In genomic region chr11:61174821-61175658, GRCm38 (mm10) we compare ENCODE assay signal across 8 mouse cellular contexts. TPM values are rescaled to one million over a fixed set of nuclear protein-coding genes. Genes with fewer than 3 reads are reported as not detected.
DNase-seq lines count a peak whose midpoint lies in the region; ATAC-seq lines count a peak whose summit lies in the region.

TSS of gene Usp22 (minus strand) at chr11:61175055.

- intact Hi-C loops in gastrocnemius, postnatal 14 days (cut with DNase I; ENCODE audit: low total_unique reads), result no loop called here
- intact Hi-C loops in left cerebral cortex, postnatal 10 days (cut with DNase I), result no loop called here

- DNase-seq in adrenal gland, adult (ENCODE audit: inconsistent age in 2 of 2, low spot score in 1 of 2), result peak; percentile 100
- peak; percentile 100 for DNase-seq in embryo, embryonic 10.5 days (ENCODE audit: low spot score)
- DNase-seq in gastrocnemius, postnatal 14 days, result peak; percentile 100
- peak; percentile 100 for DNase-seq in left cerebral cortex, postnatal 10 days (ENCODE audit: extremely low spot score in 1 of 2, low spot score in 2 of 2)
- DNase-seq in right cerebral cortex, postnatal 25 days, result peak; percentile 100
- DNase-seq in urinary bladder, postnatal 4 days (ENCODE audit: low spot score in 2 of 2), result peak; percentile 99 to 100

- ATAC-seq in inflammation-experienced regulatory T-cells, adult 6 months, result peak; percentile 92
- peak; percentile 98 for ATAC-seq in megakaryocyte-erythroid progenitor cell, adult 5-6 weeks (replicated peaks; ENCODE audit: low FRiP score, low TSS enrichment, poor library complexity, severe bottlenecking)

RNA-seq across cellular contexts. Expression of gene Usp22, which starts in this region (rescaled TPM):
- 10 to 100 TPM; 18.3 to 23.8 TPM for total RNA-seq in gastrocnemius, postnatal 14 days (2021)
- polyA plus RNA-seq in inflammation-experienced regulatory T-cells, adult 6 months (2017; shearing (Covaris generic)), result 10 to 100 TPM in 1 of 3 experiments, 1 to 10 TPM in 2; 6.9 to 14.7 (median 9.7) TPM
- 100 to 1,000 TPM; 428 to 446 TPM for total RNA-seq in left cerebral cortex, postnatal 10 days (2021)
- 19.8 and 20.3 TPM in 2 replicates for total RNA-seq in megakaryocyte-erythroid progenitor cell, adult 5-6 weeks (2014; fragmentation: Nextera tagmentation)
- total RNA-seq in megakaryocyte-erythroid progenitor cell, adult 5-6 weeks (2017), result 23.9 and 24.0 TPM in 2 replicates

Comparison
In these comparisons a context has a peak if more than half of its experiments do, and no peak if none do; other contexts are left out.
1. Peak in every context shown above with its lines: DNase-seq and ATAC-seq.
2. RNA of gene Usp22 (total RNA-seq): 428 to 446 TPM in left cerebral cortex, postnatal 10 days; 19.8 to 24.0 TPM in megakaryocyte-erythroid progenitor cell, adult 5-6 weeks and 18.3 to 23.8 TPM in gastrocnemius, postnatal 14 days; every median in the first group is over 10 times any median in the second.